Mouse (Mus musculus) spleen, adult 2 months (tissue): ENCODE measurements around the gene Ldlr. TPM values are rescaled to one million over a fixed set of nuclear protein-coding genes. Genes with fewer than 3 reads are reported as not detected.

Source experiments
- DNase-seq, 2 experiments: peaks; one replicate each; pipeline versions ENCODE4 v3.0.0 to v3.0.0-alpha.2; 2012 to 2021; ENCODE audit warnings: low spot score in 2 of 2, low read depth in 1 of 2
- H3K27ac ChIP-seq: fragments of 200-500 bp; 2 replicates; pipeline ENCODE4 v1.5.1; 2012; ENCODE audit warnings: low read length, inconsistent platforms; ENCODE audit not compliant: insufficient read depth
- H3K27me3 ChIP-seq: fragments of 200-500 bp; 2 replicates; pipeline ENCODE4 v1.6.1; 2012; ENCODE audit warnings: mild to moderate bottlenecking, moderate library complexity, low read length, inconsistent platforms; ENCODE audit not compliant: control insufficient read depth, insufficient read depth
- H3K36me3 ChIP-seq: fragments of 200-500 bp; 2 replicates; pipeline ENCODE4 v1.6.1; 2012; ENCODE audit warnings: mild to moderate bottlenecking, low read length, inconsistent platforms; ENCODE audit not compliant: control insufficient read depth, insufficient read depth
- H3K4me1 ChIP-seq: fragments of 200-500 bp; 2 replicates; pipeline ENCODE4 v1.6.1; 2011; ENCODE audit warnings: inconsistent platforms; ENCODE audit not compliant: control insufficient read depth, insufficient read depth, insufficient read length
- H3K4me3 ChIP-seq: fragments of 200-500 bp; 2 replicates; pipeline ENCODE4 v1.5.1; 2011; ENCODE audit warnings: mild to moderate bottlenecking, inconsistent platforms; ENCODE audit not compliant: insufficient read depth, insufficient read length; ENCODE audit errors: extremely low read depth
- CTCF ChIP-seq: fragments of 200-500 bp; IDR thresholded peaks from 2 replicates; pipeline ENCODE4 v1.5.1; 2011; ENCODE audit warnings: mild to moderate bottlenecking, inconsistent platforms; ENCODE audit not compliant: insufficient read depth, insufficient read length, insufficient replicate concordance; ENCODE audit errors: extremely low read depth
- POLR2A ChIP-seq: fragments of 200-500 bp; IDR thresholded peaks from 2 replicates; pipeline ENCODE4 v1.6.1; 2011; ENCODE audit warnings: low read depth, low read length, inconsistent platforms
- WGBS: fragments of 180-500 bp; shearing (Covaris S2); methylation state at CpG from one replicate; pipeline ENCODE4 v1.1.7; 2018; 5-methylcytosine and 5-hydroxymethylcytosine counted together
- polyA plus RNA-seq: library from polyadenylated mRNA; depleted of rRNA; stranded (reverse); fragments of >200 nt; gene quantifications from 2 replicates; pipeline ENCODE4 v1.2.3, GENCODE M21; 2012

Gene Ldlr
- polyA plus RNA-seq, 1 experiment: 19.4 TPM

- TF ChIP-seq CTCF (no peak), POLR2A (no peak)
- no peak for DNase-seq
- H3K4me3 ChIP-seq: no peak overlapping the region
- H3K36me3 ChIP-seq: peaks cover 1% of the 10 kb centered on the region; the same call in 1 of the 2 replicates
- H3K27me3 ChIP-seq: no peaks in the 10 kb centered on the region
- no peak overlapping the region for H3K27ac ChIP-seq
- H3K4me1 ChIP-seq: no peaks in the 10 kb centered on the region
- WGBS: 82% methylated on average over 2 of the region's 2 CpGs
Observed at GRCm38 (mm10) chr9:21754003-21754402, 30.7 kb downstream of the Ldlr start.

- 85% methylated on average over 13 of the region's 13 CpGs for WGBS
- H3K36me3 ChIP-seq: no peaks in the 10 kb centered on the region
- no peak for TF ChIP-seq POLR2A
- TF ChIP-seq CTCF: no peak
- no peak for DNase-seq
- no peaks in the 10 kb centered on the region for H3K4me1 ChIP-seq
- no peak overlapping the region for H3K4me3 ChIP-seq
- 0 out of 2 replicates have a peak overlapping the region, but pooled peaks have one; percentile 19 for H3K27ac ChIP-seq
- no peaks in the 10 kb centered on the region for H3K27me3 ChIP-seq
Observed at GRCm38 (mm10) chr9:21754516-21755321, 31.4 kb downstream of the Ldlr start.

- H3K27ac ChIP-seq: no peak overlapping the region
- H3K4me3 ChIP-seq: no peak overlapping the region
- TF ChIP-seq POLR2A: no peak
- TF ChIP-seq CTCF: no peak
- DNase-seq: no peak
- no peaks in the 10 kb centered on the region for H3K36me3 ChIP-seq
- no peaks in the 10 kb centered on the region for H3K27me3 ChIP-seq
- H3K4me1 ChIP-seq: no peaks in the 10 kb centered on the region; the same call in 1 of the 2 replicates
- 77% methylated on average over 14 of the region's 14 CpGs for WGBS
Observed at GRCm38 (mm10) chr9:21758576-21759529, 35.6 kb downstream of the Ldlr start.

- Histone ChIP-seq H3K27ac (no peak overlapping the region), H3K4me3 (peak overlapping the region; percentile 77), H3K27me3 (no peaks in the 10 kb centered on the region), H3K4me1 (no peaks in the 10 kb centered on the region; the same call in 1 of the 2 replicates), H3K36me3 (no peaks in the 10 kb centered on the region)
- no peak for DNase-seq
- 1% methylated on average over 20 of the region's 20 CpGs for WGBS
- TF ChIP-seq CTCF (no peak), POLR2A (no peak)
Observed at GRCm38 (mm10) chr9:21759718-21760117, 36.4 kb downstream of the Ldlr start.

- Histone ChIP-seq H3K4me1 (no peaks in the 10 kb centered on the region; the same call in 1 of the 2 replicates), H3K27ac (no peak within 1 kb of the TSS), H3K4me3 (peak within 1 kb of the TSS; percentile 77), H3K27me3 (no peaks in the 10 kb centered on the region), H3K36me3 (no peaks in the 10 kb centered on the region)
- no peak for TF ChIP-seq CTCF
- TF ChIP-seq POLR2A: no peak
- under 1% methylated on average over 54 of the region's 54 CpGs for WGBS
- DNase-seq: peak; percentile 93 to 96
Observed at GRCm38 (mm10) chr9:21760155-21761088, 37.1 kb downstream of the Ldlr start, which contains the start of gene Spc24. Gene Spc24, minus strand, starts transcription at chr9:21760303.

- Histone ChIP-seq H3K36me3 (no peaks in the 10 kb centered on the region), H3K27ac (no peak overlapping the region), H3K4me1 (no peaks in the 10 kb centered on the region; the same call in 1 of the 2 replicates), H3K27me3 (no peaks in the 10 kb centered on the region), H3K4me3 (no peak overlapping the region)
- TF ChIP-seq POLR2A (no peak), CTCF (no peak)
- DNase-seq: no peak
Observed at GRCm38 (mm10) chr9:21762135-21762534, 38.9 kb downstream of the Ldlr start.
